Mouse (Mus musculus) left cerebral cortex, postnatal 36 days (tissue): ENCODE measurements around the gene Gm28551. TPM values are rescaled to one million over a fixed set of nuclear protein-coding genes. Genes with fewer than 3 reads are reported as not detected.
"Not testable (repeated sequence)": the region's sequence is repeated elsewhere in the genome, so short reads cannot be mapped to it uniquely, and the experiment has no call there.

Source experiments
- DNase-seq, 2 experiments: peaks; one replicate each; pipeline ENCODE4 v3.0.0; 2021 to 2022; ENCODE audit warnings: low spot score in 2 of 2, mixed read lengths in 1 of 2
- intact Hi-C: fragments of 180-260 bp; cut with DNase I; formaldehyde crosslinking; loops from one replicate; pipeline ENCODE4 v1.15.1; 2025
- total RNA-seq, 2 experiments: library from RNA; stranded (reverse); gene quantifications; 2 replicates each; pipeline ENCODE4 v1.2.3; 2021

Gm28551 gene
- not detected for total RNA-seq

DNA sequence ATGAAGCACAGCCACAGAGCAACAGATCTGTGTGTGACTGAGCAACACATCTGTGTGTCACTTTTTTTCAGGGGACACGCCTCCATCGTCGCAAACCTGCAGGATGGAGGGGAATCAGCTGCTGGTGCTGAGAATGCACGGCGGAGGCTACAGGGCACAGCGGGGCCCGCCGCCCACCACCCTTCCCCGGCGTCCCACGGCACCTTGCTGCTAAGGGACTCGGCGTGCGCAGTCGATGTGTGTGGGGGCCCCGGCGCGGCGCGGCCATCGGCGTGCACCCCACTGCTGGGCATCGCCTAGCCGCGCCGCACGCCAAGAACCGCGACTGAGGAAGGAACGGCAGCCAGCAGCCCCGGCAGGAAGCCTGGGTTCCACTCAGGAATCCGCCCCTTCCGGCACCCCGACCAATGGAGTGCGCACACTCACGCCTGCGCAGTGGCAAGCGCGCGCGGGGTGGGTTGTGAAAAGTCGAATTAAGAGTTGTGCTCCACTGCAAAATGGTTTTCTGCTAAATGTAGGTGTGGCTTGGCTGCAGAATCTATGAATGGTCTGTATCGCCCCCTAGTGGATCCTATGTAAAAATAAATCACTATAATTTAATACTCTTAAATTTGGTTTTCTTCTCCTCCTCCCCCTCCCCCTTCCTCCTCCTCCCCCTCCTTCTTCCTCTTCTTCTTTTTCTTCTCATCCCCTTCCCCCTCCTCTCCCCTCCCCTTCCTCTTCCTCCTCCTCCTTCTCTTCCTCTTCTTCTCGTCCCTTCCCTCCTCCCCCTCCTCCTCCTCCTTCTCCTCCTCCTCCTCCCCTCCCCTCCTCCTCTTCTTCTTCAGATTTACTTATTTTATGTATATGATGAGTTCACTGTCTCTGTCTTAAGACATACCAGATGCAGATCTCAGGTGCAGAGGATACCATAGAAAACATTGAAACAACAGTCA, at the start of gene Gm28551, which contains the start of the genes Asdurf and Asnsd1:
Gm28551 (minus strand) TSS at position 341 of the 935 bp plus-strand sequence.
Asdurf (minus strand) TSS at position 293 of the 935 bp plus-strand sequence.
Asnsd1 (minus strand) TSS at position 426 of the 935 bp plus-strand sequence.
- intact Hi-C loops: loop anchor here (2.0 kb wide), 1 partner anchor 300 kb away; no protein-coding TSS in a partner anchor
- peak; percentile 97 to 98 for DNase-seq

- intact Hi-C loops: not testable (repeated sequence)
- DNase-seq: peak; percentile 8 to 27
Measured at GRCm38 (mm10) chr1:53393936-53394760, 41.7 kb upstream of the Gm28551 start.

DNA sequence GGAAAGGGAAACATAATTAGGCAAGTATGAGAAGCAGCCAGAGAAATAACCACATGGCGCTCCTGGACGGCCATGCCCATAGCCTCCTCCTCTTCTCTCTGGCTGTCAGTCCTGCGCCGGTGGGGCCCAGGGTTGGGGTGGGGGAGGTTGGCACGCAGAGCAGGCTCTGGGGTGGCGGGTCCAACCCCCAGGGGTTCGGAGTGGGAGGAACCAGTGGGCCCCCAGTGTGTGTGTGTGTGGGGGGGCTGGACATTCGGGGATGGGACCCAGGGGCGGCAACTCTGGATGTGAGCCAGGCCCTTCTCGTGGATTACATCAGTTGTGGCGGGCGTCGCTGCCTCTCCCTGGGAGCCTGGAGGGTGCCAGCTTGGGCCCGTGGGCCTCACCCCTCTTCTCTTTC, 36.3 kb upstream of the Gm28551 start:
- no peak for DNase-seq
- intact Hi-C loops: no loop called here

DNA sequence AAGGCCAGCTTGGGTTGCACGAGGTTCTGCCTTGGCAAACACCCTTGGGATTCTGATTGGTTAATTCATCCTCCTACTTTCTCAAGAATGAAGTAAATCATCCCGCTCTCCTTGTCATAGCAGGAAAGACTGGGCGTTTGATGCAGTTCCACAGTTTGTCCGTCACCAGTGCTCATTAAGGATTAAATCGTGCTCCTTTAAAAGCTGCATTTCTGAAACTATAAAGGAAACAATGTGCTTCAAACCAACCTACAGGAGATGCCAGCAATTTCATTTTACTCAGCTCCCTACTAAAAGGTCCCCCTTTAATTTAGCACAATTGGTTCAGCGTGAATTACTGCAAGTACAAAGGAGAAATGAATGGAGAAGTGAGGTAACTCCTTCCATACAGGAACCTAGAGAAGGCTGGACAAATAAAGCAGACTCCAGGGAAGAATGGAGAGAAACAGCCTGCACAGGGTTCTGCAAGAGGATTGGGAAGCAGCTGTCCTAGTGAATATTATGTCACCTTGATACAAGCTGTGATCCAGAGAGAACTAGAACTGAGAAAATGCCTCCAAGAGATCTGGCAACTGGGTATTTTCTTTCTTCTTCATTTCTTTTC, 31.7 kb upstream of the Gm28551 start:
- no peak for DNase-seq
- intact Hi-C loops: no loop called here

DNA sequence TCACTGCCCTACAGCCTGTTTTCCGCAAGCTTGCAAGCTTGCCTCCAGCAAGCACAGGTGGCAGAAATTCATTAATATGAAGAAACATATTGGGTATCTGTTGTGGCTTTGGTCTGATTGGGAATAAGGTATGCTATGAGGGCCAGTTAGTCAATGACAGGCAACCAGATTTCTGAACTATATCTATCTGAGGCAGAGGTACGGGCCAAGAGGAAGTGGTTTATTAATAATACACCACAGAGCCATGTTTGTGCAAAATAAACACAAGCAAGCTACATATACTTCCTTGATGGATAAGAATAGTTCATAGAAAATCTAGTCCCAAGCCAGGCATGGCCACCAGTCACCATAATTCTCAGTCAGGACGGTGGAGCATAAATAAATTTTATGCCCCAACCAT, 25.3 kb upstream of the Gm28551 start:
- intact Hi-C loops: no loop called here
- no peak for DNase-seq

- intact Hi-C loops, DNase-seq: not testable (repeated sequence)
Measured at GRCm38 (mm10) chr1:53375965-53376364, 23.5 kb upstream of the Gm28551 start.

DNA sequence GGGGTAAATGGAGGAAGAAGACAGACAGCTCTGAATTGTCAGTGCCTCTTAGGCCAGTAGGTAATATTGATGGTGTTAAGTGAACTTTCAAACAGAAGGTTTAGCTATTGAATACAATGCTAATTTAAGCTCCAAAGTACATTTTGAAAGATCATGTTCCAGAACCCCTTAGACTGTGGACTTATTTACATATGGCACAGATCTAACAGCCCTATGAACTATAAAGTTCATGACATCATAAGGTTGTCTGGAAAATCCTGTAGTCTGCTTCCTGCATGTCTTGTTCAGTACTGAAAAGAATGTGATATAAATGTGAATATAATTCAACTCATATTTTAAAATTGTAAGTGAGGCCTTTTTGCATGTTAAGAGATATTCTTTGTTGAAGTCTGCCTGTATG, 6.5 kb upstream of the Gm28551 start:
- no peak for DNase-seq

GRCm38 (mm10) chr1:53341071-53341470, 11.4 kb downstream of the Gm28551 start:
- DNase-seq: no peak
- intact Hi-C loops: no loop called here

More for the DNA sequence above, 6.5 kb upstream of the Gm28551 start:
- intact Hi-C loops: no loop called here

DNA sequence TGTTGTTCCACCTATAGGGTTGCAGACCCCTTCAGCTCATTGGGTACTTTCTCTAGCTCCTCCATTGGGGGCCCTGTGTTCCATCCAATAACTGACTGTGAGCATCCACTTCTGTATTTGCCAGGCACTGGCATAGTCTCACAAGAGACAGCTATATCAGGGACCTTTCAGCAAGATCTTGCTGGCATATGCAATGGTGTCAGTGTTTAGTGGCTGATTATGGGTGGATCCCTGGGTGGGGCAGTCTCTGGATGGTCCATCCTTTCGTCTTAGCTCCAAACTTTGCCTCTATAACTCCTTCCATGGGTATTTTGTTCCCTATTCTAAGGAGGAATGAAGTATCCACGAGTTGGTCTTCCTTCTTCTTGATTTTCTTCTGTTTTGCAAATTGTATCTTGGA, 15.1 kb downstream of the Gm28551 start:
- DNase-seq, intact Hi-C loops: not testable (repeated sequence)

- intact Hi-C loops: no loop called here
- no peak for DNase-seq
Measured at GRCm38 (mm10) chr1:53335465-53335864, 17.0 kb downstream of the Gm28551 start.

- intact Hi-C loops, DNase-seq: not testable (repeated sequence)
Measured at GRCm38 (mm10) chr1:53333527-53333926, 18.9 kb downstream of the Gm28551 start.

- no peak for DNase-seq
- intact Hi-C loops: no loop called here
Measured at GRCm38 (mm10) chr1:53324827-53325494, 27.5 kb downstream of the Gm28551 start.

- DNase-seq: no peak
Measured at GRCm38 (mm10) chr1:53324277-53324676, 28.2 kb downstream of the Gm28551 start.

DNA sequence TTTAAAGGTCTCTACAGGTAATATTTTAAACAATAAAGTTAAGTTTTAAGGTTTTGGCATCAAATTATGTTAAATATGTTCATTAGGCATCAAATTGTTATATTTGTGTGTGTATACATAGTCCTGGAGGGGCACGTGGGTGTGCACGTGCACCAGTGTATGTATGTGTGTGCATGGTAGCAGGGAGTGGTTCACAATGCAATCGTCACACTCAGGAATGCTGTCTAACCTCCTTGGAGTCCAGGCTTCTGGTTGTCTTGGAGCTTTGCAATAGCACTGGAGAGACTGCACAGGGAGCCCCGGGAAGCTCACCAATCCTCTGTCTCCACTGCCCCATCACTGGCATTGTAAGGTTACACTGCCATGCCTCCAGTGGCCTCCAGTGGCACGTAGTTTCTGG, 29.2 kb downstream of the Gm28551 start:
- no peak for DNase-seq
- intact Hi-C loops: no loop called here

More at GRCm38 (mm10) chr1:53324277-53324676, 28.2 kb downstream of the Gm28551 start:
- intact Hi-C loops: no loop called here

- DNase-seq: no peak
- intact Hi-C loops: no loop called here
Measured at GRCm38 (mm10) chr1:53321662-53322344, 30.7 kb downstream of the Gm28551 start.

GRCm38 (mm10) chr1:53312989-53313967, 39.2 kb downstream of the Gm28551 start, which contains the start of gene Osgepl1:
Osgepl1 (plus strand) TSS chr1:53313624.
- peak; percentile 87 to 88 for DNase-seq
- intact Hi-C loops: no loop called here

- intact Hi-C loops: no loop called here
Measured at GRCm38 (mm10) chr1:53300506-53300905, 52.0 kb downstream of the Gm28551 start.

More at GRCm38 (mm10) chr1:53300506-53300905, 52.0 kb downstream of the Gm28551 start:
- DNase-seq: no peak
